Mouse (Mus musculus) telencephalon, adult 2 months (tissue): Measurements from ENCODE around the gene Fchsd2.
"Not testable (repeated sequence)": the region's sequence is repeated elsewhere in the genome, so short reads cannot be mapped to it uniquely, and the experiment has no call there.

Experiments
- DNase-seq: peaks from one replicate; pipeline ENCODE4 v3.0.0-alpha.2; 2011; ENCODE audit warnings: low read depth, low spot score

The Fchsd2 gene

DNA sequence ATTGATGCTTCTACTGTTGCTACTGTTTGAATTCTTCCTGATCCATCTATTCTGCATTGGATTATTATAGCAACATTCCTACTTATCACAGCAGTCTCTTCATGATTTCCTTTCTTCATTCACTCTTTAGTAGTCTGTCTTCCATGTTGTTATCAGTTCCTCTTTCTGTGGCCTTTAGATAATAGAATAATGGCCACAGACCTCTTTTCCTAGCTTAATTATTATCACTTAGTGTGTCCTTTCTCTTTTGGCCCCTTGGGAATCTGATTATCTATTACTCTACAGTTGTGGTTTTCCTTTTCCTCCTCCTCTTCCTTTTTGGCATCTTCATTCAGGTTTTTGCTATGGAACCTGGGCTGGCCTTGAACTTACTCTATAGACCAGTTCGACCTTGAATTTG lies 21.7 kb downstream of the Fchsd2 start:
- DNase-seq, result no peak

DNA sequence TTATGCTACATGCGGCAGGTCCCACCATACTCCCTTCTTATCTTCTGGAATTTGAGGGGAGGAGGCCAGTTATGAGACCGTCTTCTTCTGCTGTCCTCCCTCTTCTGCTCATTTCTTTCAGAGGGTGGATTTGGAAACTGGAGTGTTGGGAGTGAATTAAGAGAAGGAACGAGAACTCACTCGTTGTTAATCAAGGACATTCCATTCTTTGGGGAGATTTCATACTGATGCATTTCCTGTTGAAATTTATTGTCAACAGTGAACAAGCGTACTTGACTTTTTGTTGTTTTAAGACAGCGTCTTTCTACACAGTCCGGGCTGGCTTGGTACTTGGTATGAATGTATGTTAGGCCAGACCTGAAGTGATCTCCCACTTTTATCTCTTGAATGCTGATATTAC lies 26.7 kb downstream of the Fchsd2 start:
- DNase-seq, result no peak

DNA sequence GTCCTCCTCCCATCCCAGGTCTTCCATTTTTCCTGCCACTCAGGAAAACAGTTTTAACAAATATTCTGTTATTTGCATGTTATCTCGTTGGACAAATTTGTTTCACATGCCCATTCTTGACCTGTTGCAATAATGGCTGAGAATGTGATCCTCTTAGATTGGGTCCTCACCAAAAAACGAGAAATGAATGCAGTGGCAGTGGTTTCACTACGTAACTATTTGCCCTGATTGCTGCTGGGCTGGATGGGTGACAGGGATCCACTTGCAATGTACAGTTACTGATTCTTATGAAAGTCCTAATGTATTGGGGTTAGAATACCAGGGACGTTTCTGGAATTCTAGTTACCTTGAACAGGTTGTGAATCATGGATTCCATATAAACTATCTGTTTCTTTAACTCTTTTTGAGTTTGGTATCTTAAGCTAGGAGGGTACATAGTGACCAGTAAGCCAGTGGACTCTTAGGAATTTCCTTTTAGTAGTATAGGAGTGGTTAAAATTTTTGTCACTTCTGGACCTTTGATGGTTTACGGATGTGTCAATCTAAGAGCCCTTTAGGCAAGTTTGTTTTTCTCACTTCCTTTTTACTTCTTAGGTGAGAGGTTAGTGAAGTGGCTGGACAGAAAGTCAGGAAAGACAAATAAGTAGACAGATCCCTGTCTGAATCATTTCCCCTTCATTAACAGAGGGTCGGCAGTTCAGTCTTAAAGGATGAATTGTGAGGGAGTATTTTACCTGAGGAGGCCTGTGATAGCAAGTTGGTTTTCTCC lies 31.1 kb downstream of the Fchsd2 start:
- no peak for DNase-seq

DNA sequence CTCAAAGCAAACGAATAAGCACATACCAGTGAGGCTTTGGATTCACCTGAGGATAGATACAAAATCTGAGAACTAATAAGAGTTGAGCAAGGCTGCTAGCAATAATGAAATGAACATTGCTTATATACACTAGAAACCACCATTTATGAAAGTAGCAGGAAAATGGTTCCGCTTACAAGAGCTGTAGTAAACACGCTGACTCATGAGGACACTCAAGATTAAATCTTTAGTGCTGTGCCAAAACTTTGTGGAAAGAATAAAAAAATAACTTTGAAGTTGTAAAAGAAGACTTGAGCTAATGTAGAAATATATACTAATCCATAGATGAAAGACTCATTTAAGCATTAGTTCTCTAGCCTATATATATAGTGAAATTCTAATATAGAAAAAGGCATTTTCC lies 35.1 kb downstream of the Fchsd2 start:
- no peak for DNase-seq

DNA sequence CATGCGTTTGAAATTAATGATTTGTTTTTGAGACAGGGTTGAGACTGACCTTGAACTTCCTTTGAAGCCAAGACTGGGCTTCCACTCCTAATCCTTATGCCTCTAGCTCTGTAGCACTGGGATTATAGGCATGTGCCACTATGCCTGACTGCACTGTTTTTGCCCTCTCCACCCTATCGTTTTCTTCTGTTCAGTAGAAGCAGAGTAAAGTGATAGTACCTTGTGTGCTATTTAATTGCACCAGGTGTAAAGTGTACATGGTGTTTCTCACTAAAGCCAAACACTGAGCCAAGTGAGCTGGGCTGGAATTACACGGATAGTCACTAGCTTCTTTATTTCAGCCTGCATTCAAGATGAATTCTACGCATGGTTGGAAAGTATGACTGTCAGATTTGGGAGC lies 35.9 kb downstream of the Fchsd2 start:
- no peak for DNase-seq

DNA sequence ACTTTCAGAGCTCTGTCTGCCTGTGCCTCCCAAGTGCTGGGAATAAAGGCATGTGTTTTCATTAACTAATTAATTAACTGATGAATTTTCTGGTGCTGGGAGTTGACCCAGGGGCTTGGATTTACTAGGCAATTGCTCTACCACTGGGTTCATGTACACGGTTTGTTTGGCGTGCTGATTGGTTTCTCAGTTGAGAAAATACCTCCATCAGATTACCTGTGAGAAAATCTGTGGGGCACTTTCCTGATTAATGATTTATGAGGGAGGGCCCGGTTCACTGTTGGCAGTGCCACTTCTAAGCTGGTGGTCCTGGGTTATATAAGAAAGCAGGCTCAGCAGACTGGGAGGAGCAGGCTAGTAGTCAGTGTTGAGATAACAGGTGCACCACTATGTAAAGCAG lies 38.0 kb downstream of the Fchsd2 start:
- DNase-seq, result no peak

DNA sequence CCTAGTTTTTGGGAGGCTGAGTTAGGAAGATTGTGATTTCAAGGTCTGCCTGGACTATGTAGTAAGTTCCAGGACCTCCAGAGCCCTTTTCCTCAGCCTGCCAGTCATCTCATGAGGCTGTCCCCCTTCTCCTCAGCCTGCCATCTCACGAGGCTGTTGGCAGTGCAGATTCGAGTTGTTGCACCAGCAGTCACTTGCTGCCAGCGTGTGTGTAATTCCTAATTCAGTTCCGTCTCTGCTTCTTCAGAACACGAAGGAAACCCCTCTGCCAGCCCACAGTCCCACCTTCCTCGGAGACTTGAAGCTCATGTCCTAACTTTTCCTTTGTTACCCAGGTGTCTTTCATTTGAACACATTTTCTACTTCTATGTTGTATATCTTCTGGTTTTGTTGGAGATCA lies 38.6 kb downstream of the Fchsd2 start:
- no peak for DNase-seq

DNA sequence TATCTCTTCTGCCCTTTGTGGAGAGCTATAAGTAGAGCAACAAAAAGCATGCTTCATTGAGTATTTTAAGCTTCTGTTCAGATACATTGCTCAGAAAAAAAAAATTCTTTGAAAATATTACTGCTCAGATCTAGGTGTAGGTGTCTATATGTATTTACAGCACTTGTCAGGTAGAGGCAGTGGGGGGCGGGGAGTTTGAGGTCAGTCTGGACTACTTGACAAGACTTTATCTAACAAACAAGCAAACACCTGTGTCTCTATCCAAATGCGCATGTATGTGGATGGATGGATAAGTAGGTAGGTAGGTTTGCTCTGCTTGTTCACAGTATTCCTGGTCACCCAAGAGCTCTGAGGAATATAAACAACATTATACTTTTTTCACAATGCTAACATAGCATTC lies 40.9 kb downstream of the Fchsd2 start:
- no peak for DNase-seq

DNA sequence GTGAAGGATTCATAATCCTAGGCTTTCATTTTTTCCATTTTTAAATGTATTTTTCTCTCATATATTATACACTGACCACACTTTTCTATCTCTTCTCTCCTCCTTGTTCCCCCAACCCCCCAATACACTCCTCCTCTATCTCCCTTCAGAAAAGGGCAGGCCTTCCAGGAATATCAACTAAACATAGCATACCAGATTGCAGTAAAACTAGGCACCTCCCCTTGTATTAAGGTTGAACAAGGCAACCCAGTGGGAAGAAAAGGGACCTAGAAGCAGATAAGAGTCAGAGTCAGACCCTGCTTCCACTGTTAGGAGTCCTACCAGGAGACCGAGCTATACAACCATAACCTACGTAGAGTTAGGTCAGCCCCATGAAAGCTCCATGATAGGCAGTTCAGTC lies 41.5 kb downstream of the Fchsd2 start:
- DNase-seq, result no peak

DNA sequence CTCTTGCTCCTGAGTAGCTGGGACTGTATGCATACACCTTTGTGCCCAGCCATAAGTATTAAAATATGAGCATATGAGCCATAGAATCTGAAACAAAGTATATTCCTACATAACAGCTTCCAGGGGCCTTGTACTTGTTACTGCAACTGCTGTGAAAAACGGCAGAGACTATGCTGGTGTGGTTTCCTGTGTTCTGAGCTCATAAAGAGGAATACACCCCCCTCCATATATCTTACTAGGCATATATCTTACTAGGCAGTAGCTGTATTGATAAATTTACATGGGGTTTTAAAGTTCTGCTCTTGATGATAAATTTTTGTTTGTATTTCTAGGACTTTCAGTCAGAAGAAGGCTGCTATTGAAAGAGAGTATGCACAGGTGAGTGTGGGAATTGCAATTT lies 46.2 kb downstream of the Fchsd2 start:
- DNase-seq, result no peak

DNA sequence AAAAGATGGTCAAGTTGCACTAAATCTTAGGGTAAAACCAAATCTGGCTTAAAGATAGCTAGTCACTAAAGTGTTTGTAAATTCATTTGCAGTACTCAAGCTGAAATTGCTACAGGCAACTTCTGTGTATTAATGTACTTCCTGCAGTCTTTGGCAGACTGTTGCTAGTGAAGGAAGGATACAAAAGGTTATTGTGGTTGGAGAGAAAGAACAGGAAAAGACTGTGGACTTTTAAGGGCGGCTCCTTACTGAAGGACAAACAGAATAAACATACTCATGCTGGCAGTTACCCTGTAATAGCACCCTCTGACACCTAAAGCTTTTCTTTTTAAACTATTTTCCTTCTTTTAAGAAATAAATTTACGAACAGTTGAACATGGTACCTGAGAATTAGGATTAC lies 50.2 kb downstream of the Fchsd2 start:
- DNase-seq, result no peak

DNA sequence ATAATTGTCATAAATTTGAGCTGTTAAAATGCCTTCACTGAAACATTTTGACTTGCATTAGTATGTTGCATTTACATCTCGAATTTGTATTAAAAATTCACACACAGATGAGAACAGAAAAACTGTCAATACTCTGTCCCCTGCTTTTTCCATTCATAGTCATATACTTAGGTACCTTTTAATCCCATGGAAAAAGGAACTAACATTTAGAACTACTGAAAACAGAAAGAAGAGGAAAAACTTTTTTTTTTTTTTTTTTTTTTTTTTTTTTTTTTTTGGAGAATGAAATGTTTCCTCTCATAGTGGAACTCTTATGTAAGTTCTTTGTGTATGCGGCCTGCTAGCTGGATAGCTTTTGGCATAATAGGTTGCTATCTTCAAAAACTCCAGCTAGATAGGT lies 51.6 kb downstream of the Fchsd2 start:
- no peak for DNase-seq

DNA sequence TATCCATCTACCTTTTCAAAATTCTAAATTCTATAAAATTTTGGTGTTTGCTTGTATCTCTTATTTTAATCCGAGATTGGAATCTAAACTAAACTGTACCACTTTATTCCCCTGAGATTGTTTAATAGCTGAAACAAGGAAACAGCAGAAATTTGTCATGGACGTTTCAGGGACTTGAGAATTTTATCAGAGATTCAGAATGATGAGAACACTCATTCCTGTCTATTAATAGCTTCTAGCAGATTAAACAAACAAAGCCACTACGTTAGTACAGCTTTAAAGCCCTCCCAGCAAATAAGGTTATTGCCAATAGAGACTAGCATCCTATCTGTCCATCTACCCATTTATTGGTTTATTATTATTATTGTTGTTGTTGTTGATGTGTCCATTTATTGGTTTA lies 56.4 kb downstream of the Fchsd2 start:
- DNase-seq, result no peak

DNA sequence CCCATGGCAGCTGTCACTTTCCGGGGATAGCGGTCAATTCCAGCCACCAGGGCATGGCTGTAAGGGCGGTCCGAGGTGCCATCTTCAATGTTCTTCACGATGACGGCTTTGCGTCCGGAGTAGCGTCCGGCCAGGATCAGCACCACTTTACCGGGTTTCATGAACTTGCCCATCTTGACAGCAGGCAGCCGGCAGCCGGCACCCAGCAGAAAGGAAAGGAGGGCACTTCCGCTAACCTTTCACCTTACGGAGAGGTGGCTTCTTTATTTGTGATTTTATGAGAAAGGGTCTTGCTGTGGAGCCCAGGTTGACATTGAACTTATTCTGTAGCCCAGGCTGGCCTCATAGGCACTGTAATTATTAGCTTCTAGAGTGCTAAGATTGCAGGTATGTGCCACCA lies 62.2 kb downstream of the Fchsd2 start:
- DNase-seq, result not testable (repeated sequence)

DNA sequence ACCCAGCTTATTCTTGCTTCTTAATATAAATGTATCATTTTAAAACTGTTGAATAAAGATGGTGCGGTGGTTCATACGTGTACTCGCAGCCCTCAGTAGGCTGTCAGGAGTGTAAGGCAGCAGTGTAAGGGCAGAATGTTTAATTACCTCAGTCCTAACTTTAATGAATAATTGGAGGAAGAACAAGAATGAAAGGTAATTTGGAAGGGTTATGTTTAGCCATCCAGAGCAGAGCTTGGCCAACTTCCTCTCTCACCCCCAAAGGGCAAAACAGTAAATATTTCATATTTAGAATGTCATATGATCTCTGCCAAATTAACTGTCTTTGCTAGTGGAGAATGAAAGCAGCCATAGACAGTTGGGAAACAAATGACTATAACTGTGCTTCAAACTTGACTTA lies 62.6 kb downstream of the Fchsd2 start:
- DNase-seq, result no peak

DNA sequence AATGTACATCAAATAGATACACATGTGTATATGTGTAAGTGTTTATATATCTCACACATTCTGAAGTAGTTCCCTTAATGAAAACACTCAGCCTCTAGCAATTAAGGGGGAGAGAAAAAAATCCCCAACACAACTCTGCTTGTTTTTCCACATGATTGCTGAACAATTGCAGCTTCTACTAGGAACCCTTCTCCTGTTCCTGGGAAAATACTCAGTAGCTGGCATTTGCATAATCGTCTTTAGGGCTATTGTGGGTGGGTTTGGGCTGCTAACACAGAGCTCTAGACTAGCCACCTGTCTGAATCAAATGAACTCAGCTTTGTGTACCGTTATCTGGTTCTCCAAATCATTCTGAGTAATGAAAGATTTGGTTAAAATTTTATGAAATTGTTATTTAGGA lies 67.6 kb downstream of the Fchsd2 start:
- peak; percentile 24 for DNase-seq

DNA sequence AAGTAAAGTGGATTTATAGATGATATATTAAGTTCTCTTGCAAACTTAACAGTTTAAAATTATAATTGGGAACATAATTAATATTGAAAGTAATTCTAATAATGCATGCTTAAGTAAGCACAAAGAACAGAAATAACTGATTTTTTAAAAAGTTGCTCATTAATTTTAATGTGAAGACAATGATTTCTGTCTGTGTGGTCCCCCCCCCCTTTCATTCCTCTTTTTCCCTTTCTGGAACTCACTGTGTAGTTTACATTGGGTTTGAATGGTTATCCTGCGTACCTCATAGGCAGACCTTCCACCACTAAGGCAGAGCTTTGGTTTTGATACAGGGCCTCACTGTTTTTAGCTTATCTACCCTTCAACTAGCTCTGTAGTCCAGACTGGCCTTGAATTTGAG lies 70.1 kb downstream of the Fchsd2 start:
- no peak for DNase-seq

DNA sequence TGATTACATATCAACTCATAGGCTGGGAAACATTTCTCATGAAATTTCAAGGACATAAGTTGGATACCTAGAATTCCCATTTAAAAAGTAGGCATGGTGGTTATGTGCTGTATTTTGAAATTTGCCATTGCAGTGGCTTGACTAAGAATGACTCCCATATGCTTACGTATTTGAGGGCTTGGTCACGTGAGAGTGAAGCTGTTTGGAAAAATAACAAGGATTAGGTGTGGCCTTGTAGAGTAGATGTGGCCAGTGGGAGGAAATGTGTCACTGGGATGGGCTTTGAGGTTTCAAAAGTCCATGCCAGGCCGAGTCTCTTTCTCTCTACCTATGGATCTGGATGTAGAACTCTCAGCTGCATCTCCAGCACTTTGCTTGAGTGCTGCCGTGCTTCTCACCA lies 71.2 kb downstream of the Fchsd2 start:
- DNase-seq, result no peak

DNA sequence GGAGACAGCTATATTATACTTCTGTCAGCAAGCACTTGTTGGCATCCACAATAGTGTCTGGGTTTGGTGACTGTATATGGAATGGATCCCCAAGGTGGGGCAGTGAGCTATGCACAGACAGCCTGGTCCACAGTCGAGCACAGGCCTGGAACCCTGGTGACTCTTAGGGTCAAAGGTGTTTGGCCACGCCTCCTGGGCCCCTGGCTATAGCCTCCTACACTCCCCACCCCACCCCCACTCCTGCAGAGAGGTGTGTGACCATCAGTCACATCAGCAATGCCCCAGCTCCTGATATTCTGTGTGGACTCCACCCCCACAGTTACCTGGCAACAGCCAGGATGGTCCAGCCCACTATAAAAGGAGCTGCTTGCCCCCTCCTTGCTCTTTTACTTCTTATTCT lies 73.9 kb downstream of the Fchsd2 start:
- DNase-seq, result no peak

DNA sequence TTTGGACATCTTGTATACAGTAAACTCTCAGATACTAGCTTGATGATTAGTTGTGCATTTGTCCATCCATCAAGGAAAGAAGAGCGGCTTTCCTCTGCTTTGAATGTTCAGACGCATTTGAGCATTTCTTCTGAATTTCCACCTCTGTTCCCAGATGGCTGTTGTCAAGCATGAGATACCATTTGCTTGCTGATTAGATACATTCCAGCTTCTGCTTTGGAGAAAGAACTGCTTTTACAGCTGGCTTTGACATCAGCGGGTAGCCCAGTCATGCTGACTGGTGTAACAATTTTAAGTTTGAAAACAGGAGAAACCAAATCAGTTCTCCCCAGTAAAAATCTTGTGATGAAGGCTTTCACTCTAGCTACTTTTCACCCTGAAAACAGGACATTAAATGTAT lies 77.8 kb downstream of the Fchsd2 start:
- DNase-seq, result no peak

DNA sequence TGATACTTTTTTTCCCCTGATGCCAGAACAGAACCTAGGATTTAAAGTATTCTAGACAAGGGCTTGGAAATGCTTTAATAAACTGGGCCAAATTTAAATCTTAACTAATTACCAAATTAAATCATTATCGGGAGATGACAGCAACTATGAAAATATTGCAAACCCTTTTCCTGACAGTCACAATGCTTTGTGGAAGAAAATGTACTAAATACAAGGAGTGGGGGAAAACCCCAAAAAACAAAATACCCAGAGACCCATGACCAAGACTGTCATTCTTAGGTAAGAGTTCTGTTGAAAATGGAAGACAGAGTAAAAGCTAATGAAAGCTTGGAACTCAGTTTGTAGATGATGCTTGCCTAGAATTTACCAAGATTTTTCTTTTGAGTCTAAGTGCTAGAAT lies 78.3 kb downstream of the Fchsd2 start:
- DNase-seq, result no peak

DNA sequence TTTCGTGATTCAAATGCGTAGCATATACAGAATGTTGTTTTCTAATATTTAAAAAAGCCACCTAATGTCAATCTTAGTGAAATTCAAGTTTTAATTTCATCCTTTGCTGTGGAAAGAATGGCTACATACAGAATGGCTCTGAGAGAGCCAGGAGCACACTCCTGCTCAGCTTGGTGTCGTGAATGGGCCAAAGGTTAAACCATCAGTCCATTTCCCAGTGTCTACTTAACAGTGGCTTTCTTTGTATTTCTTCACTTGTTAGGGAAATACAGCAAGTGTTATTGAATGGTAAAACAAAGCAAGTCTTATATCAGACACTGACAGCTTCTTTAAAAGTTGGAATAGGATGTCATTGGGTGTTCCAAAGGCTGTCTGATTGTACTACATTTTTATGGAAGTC lies 80.7 kb downstream of the Fchsd2 start:
- DNase-seq, result no peak

DNA sequence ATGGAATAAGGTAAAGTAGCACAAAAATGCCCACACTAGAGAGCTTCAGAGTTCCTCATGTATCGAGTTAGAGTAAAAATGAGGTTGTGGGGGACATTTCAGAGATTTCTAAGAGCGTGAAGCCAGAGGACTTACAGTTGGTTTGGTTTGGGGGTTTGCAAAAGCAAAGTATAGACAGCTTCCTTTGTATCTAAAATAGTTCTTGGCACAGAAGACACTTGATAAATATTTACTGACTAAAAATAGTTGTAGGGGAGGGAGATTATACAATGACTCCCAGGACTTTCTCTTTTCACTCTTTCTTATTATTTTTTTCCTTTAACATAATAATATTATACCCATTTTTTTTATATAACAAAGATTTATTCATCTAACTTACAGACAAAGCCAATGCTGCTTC lies 86.1 kb downstream of the Fchsd2 start:
- DNase-seq, result no peak

DNA sequence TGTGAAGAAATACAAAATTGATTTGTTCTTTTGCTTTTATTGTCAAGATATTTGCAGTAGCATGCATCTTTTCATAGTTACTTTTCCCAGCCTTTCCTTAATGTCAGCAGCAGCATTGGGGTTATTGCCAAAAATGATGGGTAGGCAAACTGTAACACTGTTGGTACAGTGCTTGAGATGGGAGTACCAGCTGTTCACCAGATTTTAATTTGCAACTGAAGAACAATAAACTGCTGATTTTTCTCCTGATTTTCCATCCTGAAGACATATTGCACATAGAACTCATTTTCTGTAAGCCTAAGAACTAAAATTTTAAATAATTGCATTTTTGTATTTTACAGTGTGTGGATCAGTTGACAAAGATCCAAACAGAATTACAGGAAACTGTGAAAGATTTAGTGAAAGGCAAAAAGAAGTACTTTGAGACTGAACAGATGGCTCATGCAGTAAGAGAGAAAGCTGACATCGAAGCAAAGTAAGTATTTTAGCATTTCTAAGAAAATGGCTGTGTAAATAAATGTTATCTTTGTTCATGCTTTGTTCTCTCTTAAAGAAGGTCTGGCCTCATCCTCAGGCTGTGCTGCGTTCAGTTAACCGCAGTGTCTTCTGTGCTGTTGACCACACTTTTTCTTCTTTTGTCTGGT lies 98.8 kb downstream of the Fchsd2 start:
- DNase-seq, result peak; percentile 55
